Mouse (Mus musculus) testis, adult 2 months (tissue): ENCODE data around the gene Crim1.

Experiments
- CTCF ChIP-seq: fragments of 200-500 bp; IDR thresholded peaks from 2 replicates; pipeline ENCODE4 v1.5.1; 2012; ENCODE audit warnings: low read depth, mild to moderate bottlenecking, inconsistent platforms, low read length, moderate library complexity; ENCODE audit not compliant: control insufficient read depth, insufficient read depth, insufficient replicate concordance
- POLR2A ChIP-seq: fragments of 200-500 bp; IDR thresholded peaks from 2 replicates; pipeline ENCODE4 v1.6.1; 2012; ENCODE audit warnings: low read depth, mild to moderate bottlenecking, inconsistent platforms, low read length, moderate library complexity; ENCODE audit not compliant: control insufficient read depth

GRCm38 (mm10) chr17:78331438-78331837, 131.4 kb downstream of the Crim1 start:
- TF ChIP-seq POLR2A (no peak), CTCF (no peak)
